Mouse (Mus musculus) urinary bladder, postnatal 25 days (tissue): ENCODE results near the gene Glcci1.

Experiments used
- DNase-seq: peaks from one replicate; pipeline ENCODE4 v3.0.0; 2022; ENCODE audit warnings: low spot score

The Glcci1 gene

DNA sequence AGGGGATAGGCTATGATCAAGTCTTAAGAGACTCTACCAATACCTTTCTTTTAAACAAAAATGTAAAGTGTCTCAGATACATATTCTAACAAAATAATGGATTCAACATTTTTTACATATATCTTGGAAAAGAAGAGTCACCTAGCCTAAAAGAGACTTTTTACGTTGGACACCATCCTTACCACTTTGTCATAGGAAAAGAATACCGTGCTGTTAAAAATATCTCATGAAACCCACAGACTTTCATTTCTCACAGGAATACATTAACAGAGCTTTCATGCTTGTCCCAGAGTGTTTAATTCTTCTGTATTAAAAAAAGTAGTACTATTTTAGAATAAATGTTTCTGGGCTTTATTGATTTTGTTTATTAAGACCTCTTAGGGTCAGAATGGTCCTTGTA is 41.8 kb downstream of the Glcci1 start:
- DNase-seq = no peak

DNA sequence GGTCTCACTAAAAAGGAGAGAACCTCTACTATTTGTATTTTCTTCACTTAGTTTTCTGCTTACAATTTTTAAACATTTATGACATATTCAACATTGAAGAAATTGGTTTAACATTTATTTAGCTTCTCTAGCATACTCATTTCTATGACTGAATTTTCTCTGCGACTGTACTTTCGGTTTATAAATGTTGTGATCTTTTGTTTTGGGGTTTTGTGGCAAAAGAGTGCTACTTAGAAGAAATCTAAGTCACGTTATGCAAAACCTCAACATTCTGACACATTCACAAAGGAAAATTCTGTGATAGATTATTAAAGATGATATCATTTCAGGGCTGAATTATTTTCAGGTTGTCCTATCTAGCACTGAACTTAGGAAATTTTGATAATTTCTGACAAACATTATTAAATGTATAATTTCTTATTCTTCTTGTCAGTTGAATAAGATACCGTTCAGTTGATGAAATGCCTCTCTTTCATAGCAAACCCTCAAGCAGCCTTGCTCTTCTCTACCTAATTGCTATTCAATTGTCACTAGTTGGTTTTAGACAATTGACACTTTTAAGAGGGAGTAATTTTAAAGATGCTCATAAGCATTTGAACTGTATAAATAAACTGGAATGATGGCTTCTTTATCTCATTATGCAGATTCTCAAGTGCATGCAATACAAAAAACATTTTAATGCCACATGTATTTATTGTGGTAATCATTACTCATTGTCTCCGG is 47.6 kb downstream of the Glcci1 start:
- no peak for DNase-seq

GRCm38 (mm10) chr6:8560682-8561081 is 51.3 kb downstream of the Glcci1 start:
- DNase-seq = no peak

DNA sequence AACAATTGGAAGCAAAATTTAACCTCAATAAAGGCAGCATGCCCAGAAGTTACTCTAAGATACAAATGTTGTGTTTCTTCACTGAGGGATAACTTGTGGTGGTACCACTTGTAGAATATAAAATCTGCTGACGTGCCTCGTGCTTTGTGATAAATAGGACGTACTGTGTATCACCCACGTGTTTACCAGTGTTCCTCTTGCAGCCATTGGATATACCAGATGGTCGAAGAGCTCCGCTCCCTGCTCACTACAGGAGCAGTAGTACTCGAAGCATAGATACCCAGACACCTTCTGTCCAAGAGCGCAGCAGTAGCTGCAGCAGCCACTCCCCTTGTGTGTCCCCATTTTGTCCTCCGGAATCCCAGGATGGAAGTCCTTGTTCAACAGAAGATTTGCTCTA is 73.0 kb downstream of the Glcci1 start:
- DNase-seq = no peak

DNA sequence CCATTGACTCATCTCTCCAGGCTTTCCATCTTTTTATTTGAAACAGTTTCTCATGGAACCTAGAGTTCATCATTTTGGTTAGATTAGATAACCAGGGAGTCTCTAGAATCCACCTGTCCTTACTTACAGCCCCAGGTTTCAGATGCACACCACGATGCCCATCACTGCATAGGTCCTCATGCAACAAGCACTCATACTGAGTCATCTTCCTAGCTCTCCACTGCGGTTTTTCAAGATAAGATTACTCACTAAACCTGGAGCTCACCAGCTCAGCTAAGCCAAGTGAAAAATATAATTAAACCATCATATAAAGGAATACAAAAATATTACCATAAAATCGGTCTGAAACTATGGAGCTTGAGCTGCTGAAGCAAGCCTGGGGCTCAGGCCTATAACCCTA is 74.5 kb downstream of the Glcci1 start:
- no peak for DNase-seq

DNA sequence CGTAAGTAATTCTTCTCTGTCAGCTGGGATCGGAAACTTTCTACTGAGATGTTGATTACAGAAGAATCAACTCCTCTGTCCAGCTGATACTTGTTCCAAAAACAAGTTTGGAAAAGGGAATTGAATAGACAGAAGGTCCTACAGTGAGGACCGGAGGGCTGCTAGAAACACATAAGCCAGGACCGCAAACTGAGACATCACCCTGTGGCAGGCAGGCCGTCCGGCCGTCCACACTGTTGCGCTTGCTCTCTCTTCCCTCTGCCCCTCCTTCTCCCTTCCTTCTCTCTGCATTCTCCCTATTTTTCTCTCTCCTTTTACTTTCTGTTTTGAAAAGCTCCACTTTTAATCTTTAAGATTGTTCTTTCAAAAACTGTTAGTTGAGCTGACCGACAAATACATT is 82.3 kb downstream of the Glcci1 start:
- DNase-seq = no peak

- no peak for DNase-seq
These were observed 108.0 kb downstream of the Glcci1 start for GRCm38 (mm10) chr6:8617369-8617768.

DNA sequence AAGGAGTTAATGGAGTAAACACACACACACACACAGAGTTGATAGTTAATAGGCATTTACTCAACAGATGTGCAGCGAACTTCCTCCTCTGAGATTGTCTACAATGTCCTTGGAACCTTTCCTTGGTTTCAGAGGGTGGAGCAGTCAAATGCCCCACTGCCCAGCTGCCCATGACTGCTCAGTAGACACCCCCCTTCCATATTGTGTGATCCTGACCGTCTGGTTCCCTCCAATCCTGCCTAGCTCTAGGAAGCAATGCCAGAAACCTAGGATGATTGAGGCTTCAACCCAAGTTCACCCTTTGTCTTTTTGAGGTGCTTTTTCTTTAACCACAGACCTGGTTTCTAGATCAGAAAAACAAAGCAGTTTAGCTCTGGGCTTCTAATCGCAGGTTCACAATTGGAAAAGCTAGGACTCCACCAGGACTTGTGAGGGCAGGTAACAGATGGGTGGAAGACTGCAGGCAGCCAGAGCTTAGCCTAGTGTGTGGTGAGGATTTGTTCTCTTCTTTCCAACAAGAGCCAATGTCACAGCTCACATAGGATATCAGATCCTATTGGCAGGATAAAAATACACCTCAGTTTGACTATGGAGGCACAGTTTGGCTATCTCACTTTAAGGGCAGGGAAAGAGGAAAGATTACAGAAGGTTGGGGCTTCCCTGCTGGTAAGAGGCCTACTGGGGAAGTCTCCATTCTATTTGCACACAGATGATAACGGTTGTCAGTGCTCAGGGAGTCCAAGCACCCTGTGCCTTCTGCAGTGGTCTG is 110.4 kb downstream of the Glcci1 start:
- no peak for DNase-seq

GRCm38 (mm10) chr6:8623045-8623444 is 113.6 kb downstream of the Glcci1 start:
- no peak for DNase-seq

GRCm38 (mm10) chr6:8628226-8628625 is 118.8 kb downstream of the Glcci1 start:
- DNase-seq = no peak

GRCm38 (mm10) chr6:8628715-8629267 is 119.4 kb downstream of the Glcci1 start:
- no peak for DNase-seq

GRCm38 (mm10) chr6:8630531-8630930 is 121.1 kb downstream of the Glcci1 start:
- DNase-seq = no peak

GRCm38 (mm10) chr6:8631362-8631761 is 122.0 kb downstream of the Glcci1 start:
- no peak for DNase-seq

GRCm38 (mm10) chr6:8631986-8632632 is 122.7 kb downstream of the Glcci1 start:
- no peak for DNase-seq

DNA sequence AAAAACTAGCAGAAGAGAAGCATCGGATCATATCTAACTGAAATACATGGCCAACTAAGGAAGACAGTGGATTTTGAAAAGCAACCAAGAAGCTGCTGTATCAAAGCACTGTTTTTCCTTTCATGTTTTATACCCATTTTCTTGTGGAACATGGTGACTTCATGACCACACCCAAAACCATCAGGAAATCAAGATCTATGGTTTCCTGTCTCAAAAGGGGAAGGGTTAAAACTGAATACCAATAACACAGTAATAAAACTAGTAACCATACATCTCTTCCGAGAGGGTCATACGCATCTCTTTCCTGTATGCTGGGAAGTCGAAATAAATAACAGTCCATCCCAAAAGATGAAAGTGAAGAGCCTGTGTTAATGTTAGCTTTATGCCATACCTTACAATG is 123.3 kb downstream of the Glcci1 start:
- DNase-seq = no peak

- DNase-seq = no peak
These were observed 128.7 kb downstream of the Glcci1 start for GRCm38 (mm10) chr6:8638122-8638521.

- no peak for DNase-seq
These were observed 129.5 kb downstream of the Glcci1 start for GRCm38 (mm10) chr6:8638899-8639298.

GRCm38 (mm10) chr6:8639526-8639925 is 130.1 kb downstream of the Glcci1 start:
- no peak for DNase-seq

DNA sequence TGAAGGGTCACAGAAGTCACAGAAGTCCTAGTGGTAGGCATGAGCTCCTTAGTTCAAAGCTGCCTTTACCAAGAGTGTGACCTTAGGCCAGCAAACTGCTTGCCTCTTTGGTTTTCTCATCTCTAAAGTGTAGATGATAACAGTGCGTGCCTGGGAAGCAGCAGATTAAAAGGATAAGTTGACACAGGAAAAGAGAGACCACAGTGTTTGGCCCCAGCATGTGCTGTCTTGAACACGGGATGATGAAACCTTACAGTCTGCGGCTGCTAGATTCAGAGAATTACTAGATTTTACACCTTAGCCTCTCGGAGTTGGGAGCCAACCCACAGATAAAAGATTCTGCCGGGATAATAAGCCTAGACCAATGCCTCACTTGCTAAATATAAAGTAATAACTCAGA is 131.5 kb downstream of the Glcci1 start:
- no peak for DNase-seq

- DNase-seq = no peak
These were observed 135.3 kb downstream of the Glcci1 start for GRCm38 (mm10) chr6:8644703-8645102.

- no peak for DNase-seq
These were observed 136.3 kb downstream of the Glcci1 start for GRCm38 (mm10) chr6:8645708-8646107.
